Mouse (Mus musculus) stomach, embryonic 16.5 days (tissue): ENCODE data around the gene Olfr519. TPM values are rescaled to one million over a fixed set of nuclear protein-coding genes. Genes with fewer than 3 reads are reported as not detected.

ENCODE experiments used
- ATAC-seq: fragments of 200-750 bp; cut with Nextera tagmentation; 2 replicates; pipeline ENCODE4 v1.8.0; 2017; ENCODE audit warnings: moderate number of reproducible peaks, moderate TSS enrichment; ENCODE audit not compliant: insufficient read depth, low FRiP score
- H3K27ac ChIP-seq: fragments of 300-500 bp; sonication (generic); 2 replicates; pipeline ENCODE4 v1.5.1; 2014; ENCODE audit warnings: low read length
- H3K27me3 ChIP-seq: fragments of 300-500 bp; sonication (generic); 2 replicates; pipeline ENCODE4 v1.6.1; 2014; ENCODE audit warnings: low read length, control low read depth, mixed read lengths; ENCODE audit not compliant: control insufficient read depth, insufficient read depth
- H3K36me3 ChIP-seq: fragments of 300-500 bp; sonication (generic); 2 replicates; pipeline ENCODE4 v1.6.1; 2014; ENCODE audit warnings: low read length; ENCODE audit not compliant: control insufficient read depth, insufficient read depth
- H3K4me1 ChIP-seq: fragments of 300-500 bp; sonication (generic); 2 replicates; pipeline ENCODE4 v1.6.1; 2014; ENCODE audit warnings: low read length, control low read depth, mixed read lengths; ENCODE audit not compliant: control insufficient read depth, insufficient read depth
- H3K4me2 ChIP-seq: fragments of 300-500 bp; sonication (generic); 2 replicates; pipeline ENCODE4 v1.6.1; 2014; ENCODE audit warnings: low read depth, low read length, mixed read lengths
- H3K4me3 ChIP-seq: fragments of 300-500 bp; sonication (generic); replicated peaks from 2 replicates; pipeline ENCODE4 v1.5.1; 2014; ENCODE audit warnings: mild to moderate bottlenecking, low read length
- H3K9ac ChIP-seq: fragments of 300-500 bp; sonication (generic); 2 replicates; pipeline ENCODE4 v1.6.1; 2014; ENCODE audit warnings: low read length
- H3K9me3 ChIP-seq: fragments of 300-500 bp; sonication (generic); replicated peaks from 2 replicates; pipeline ENCODE4 v1.6.1; 2016; ENCODE audit warnings: low read length, control low read depth; ENCODE audit not compliant: control insufficient read depth
- WGBS: fragments of 180-500 bp; shearing (Covaris S2); extraction: QIAGEN DNeasy Blood & Tissue Kit; methylation state at CpG from one replicate; pipeline ENCODE4 v1.1.7; 2014; 5-methylcytosine and 5-hydroxymethylcytosine counted together
- polyA plus RNA-seq: library from polyadenylated mRNA; unstranded; fragments of >200 nt; fragmentation: Nextera tagmentation; extraction: Ambion mirVana; gene quantifications from 2 replicates; pipeline ENCODE4 v1.2.1, GENCODE M21; 2015

Gene Olfr519
- polyA plus RNA-seq: not detected in 2 replicates

GRCm38 (mm10) chr7:108894320-108894719 is at the start of gene Olfr519:
Olfr519 (minus strand) TSS chr7:108894420.
- no peaks in the 10 kb centered on the region for H3K27me3 ChIP-seq
- H3K9me3 ChIP-seq: no peaks in the 10 kb centered on the region
- no peak within 1 kb of the TSS for H3K4me2 ChIP-seq
- 84% methylated on average over 5 of the region's 5 CpGs for WGBS
- no peaks in the 10 kb centered on the region for H3K36me3 ChIP-seq
- no peaks in the 10 kb centered on the region for H3K4me1 ChIP-seq
- H3K9ac ChIP-seq: no peak within 1 kb of the TSS
- ATAC-seq: no peak
- no peak within 1 kb of the TSS for H3K27ac ChIP-seq
- no peak within 1 kb of the TSS for H3K4me3 ChIP-seq

GRCm38 (mm10) chr7:108944002-108944401 is 49.8 kb upstream of the Olfr519 start:
- 10% methylated on average over 2 of the region's 2 CpGs for WGBS
- H3K9ac ChIP-seq: no peak overlapping the region
- H3K36me3 ChIP-seq: peaks cover 28% of the 10 kb centered on the region
- no peak for ATAC-seq
- H3K4me3 ChIP-seq: no peak overlapping the region
- H3K9me3 ChIP-seq: no peaks in the 10 kb centered on the region
- H3K4me1 ChIP-seq: no peaks in the 10 kb centered on the region
- H3K27me3 ChIP-seq: peaks cover under 1% of the 10 kb centered on the region; the same call in 1 of the 2 replicates
- no peak overlapping the region for H3K27ac ChIP-seq
- H3K4me2 ChIP-seq: no peak overlapping the region

- Histone ChIP-seq H3K4me2 (no peak overlapping the region), H3K9ac (no peak overlapping the region), H3K4me3 (no peak overlapping the region), H3K27me3 (no peaks in the 10 kb centered on the region), H3K9me3 (no peaks in the 10 kb centered on the region), H3K36me3 (peaks cover 37% of the 10 kb centered on the region), H3K27ac (no peak overlapping the region), H3K4me1 (no peaks in the 10 kb centered on the region)
- ATAC-seq: no peak
- 83% methylated on average over 9 of the region's 9 CpGs for WGBS
Measured at GRCm38 (mm10) chr7:108941466-108941865, 47.2 kb upstream of the Olfr519 start.

- no peak overlapping the region for H3K4me3 ChIP-seq
- H3K9me3 ChIP-seq: no peaks in the 10 kb centered on the region
- H3K9ac ChIP-seq: no peak overlapping the region
- H3K27me3 ChIP-seq: no peaks in the 10 kb centered on the region
- peaks cover 8% of the 10 kb centered on the region for H3K4me1 ChIP-seq
- peaks cover 31% of the 10 kb centered on the region for H3K36me3 ChIP-seq
- H3K27ac ChIP-seq: no peak overlapping the region
- WGBS: 91% methylated on average over 4 of the region's 4 CpGs
- no peak for ATAC-seq
- H3K4me2 ChIP-seq: no peak overlapping the region
Measured at GRCm38 (mm10) chr7:108936591-108936990, 42.4 kb upstream of the Olfr519 start.

GRCm38 (mm10) chr7:108935411-108935810 is 41.2 kb upstream of the Olfr519 start:
- peak overlapping the region; percentile 98 for H3K9ac ChIP-seq
- H3K9me3 ChIP-seq: no peaks in the 10 kb centered on the region
- 80% methylated on average over 7 of the region's 7 CpGs for WGBS
- peak overlapping the region; percentile 68 for H3K4me2 ChIP-seq
- no peaks in the 10 kb centered on the region for H3K27me3 ChIP-seq
- peaks cover 8% of the 10 kb centered on the region for H3K4me1 ChIP-seq
- no peak for ATAC-seq
- peak overlapping the region; percentile 100 for H3K4me3 ChIP-seq
- no peak overlapping the region for H3K27ac ChIP-seq
- peaks cover 20% of the 10 kb centered on the region for H3K36me3 ChIP-seq

GRCm38 (mm10) chr7:108934836-108935235 is 40.6 kb upstream of the Olfr519 start:
- Histone ChIP-seq H3K27me3 (no peaks in the 10 kb centered on the region), H3K4me1 (peaks cover 8% of the 10 kb centered on the region), H3K4me2 (peak overlapping the region; percentile 68), H3K9me3 (no peaks in the 10 kb centered on the region), H3K27ac (peak overlapping the region; percentile 74; the same call in 1 of the 2 replicates), H3K9ac (peak overlapping the region; percentile 98), H3K36me3 (peaks cover 17% of the 10 kb centered on the region), H3K4me3 (peak overlapping the region; percentile 100)
- WGBS: 2% methylated on average over 8 of the region's 8 CpGs
- ATAC-seq: no peak

- Histone ChIP-seq H3K4me1 (peaks cover 8% of the 10 kb centered on the region), H3K9me3 (no peaks in the 10 kb centered on the region), H3K9ac (peak within 1 kb of the TSS; percentile 98), H3K36me3 (peaks cover 9% of the 10 kb centered on the region), H3K4me3 (peak within 1 kb of the TSS; percentile 100), H3K27ac (peak within 1 kb of the TSS; percentile 74), H3K27me3 (no peaks in the 10 kb centered on the region), H3K4me2 (peak within 1 kb of the TSS; percentile 68)
- ATAC-seq: peak; percentile 99
- WGBS: 1% methylated on average over 50 of the region's 50 CpGs
Measured at GRCm38 (mm10) chr7:108933794-108934731, 39.8 kb upstream of the Olfr519 start, which contains the start of gene Eif3f. Eif3f (plus strand) TSS chr7:108934417.

- Histone ChIP-seq H3K27me3 (no peaks in the 10 kb centered on the region), H3K4me3 (no peak within 1 kb of the TSS)
- 68% methylated on average over 6 of the region's 6 CpGs for WGBS
Measured at GRCm38 (mm10) chr7:108929726-108930393, 35.6 kb upstream of the Olfr519 start, which contains the start of gene Nlrp10. Nlrp10 (minus strand) TSS chr7:108930178.

More at GRCm38 (mm10) chr7:108929726-108930393, 35.6 kb upstream of the Olfr519 start, which contains the start of gene Nlrp10:
- Histone ChIP-seq H3K4me1 (no peaks in the 10 kb centered on the region), H3K36me3 (no peaks in the 10 kb centered on the region), H3K9ac (no peak within 1 kb of the TSS), H3K9me3 (no peaks in the 10 kb centered on the region), H3K27ac (no peak within 1 kb of the TSS), H3K4me2 (no peak within 1 kb of the TSS)
- no peak for ATAC-seq
